10 mouse cellular contexts compared by ENCODE assay signal in genomic region chr13:70636706-70637105, GRCm38 (mm10). TPM values are rescaled to one million over a fixed set of nuclear protein-coding genes. Genes with fewer than 3 reads are reported as not detected.
DNase-seq lines count a peak whose midpoint lies in the region; ATAC-seq and TF ChIP-seq lines count a peak whose summit lies in the region.
"Had no signal": no experiment of that assay in that cellular context is flagged by ENCODE, and none has a peak within 500 bp of the region (broad histone marks: within the 10 kb centered on the region; RNA-seq: fewer than 3 reads in every experiment).

No protein-coding gene starts in this region.

- H3K9ac ChIP-seq in forebrain, embryonic 15.5 days (replicated peaks): peak overlapping the region; percentile 80
- H3K9ac ChIP-seq in liver, postnatal 0 days (replicated peaks): peak overlapping the region; percentile 90

- peak overlapping the region; percentile 74 for H3K4me2 ChIP-seq in forebrain, embryonic 15.5 days (replicated peaks)
- H3K4me2 ChIP-seq in liver, postnatal 0 days (ENCODE audit: low read depth, low read length): peak overlapping the region; percentile 89

- WGBS in heart, embryonic 10.5 days: 24% methylated on average over 10 of the region's 10 CpGs
- 30% methylated on average over 10 of the region's 10 CpGs for WGBS in forebrain, embryonic 15.5 days
- 13% methylated on average over 10 of the region's 10 CpGs for whole genome bisulfite sequencing in liver, postnatal 0 days (ENCODE audit: insufficient replicate concordance)

- no peaks in the 10 kb centered on the region for H3K36me3 ChIP-seq in heart, embryonic 10.5 days
- peaks cover 3% of the 10 kb centered on the region; the same call in 1 of the 2 replicates for H3K36me3 ChIP-seq in E14TG2a.4 (ENCODE audit: insufficient read depth, low read length)
- no peaks in the 10 kb centered on the region for H3K36me3 ChIP-seq in forebrain, embryonic 15.5 days
- no peaks in the 10 kb centered on the region for H3K36me3 ChIP-seq in liver, postnatal 0 days (replicated peaks; ENCODE audit: insufficient read depth, low read length)

- no peaks in the 10 kb centered on the region for H3K27me3 ChIP-seq in heart, embryonic 10.5 days (ENCODE audit: insufficient read depth, poor library complexity, severe bottlenecking)
- no peaks in the 10 kb centered on the region for H3K27me3 ChIP-seq in E14TG2a.4 (ENCODE audit: insufficient read depth, low read length)
- no peaks in the 10 kb centered on the region for H3K27me3 ChIP-seq in forebrain, embryonic 15.5 days
- H3K27me3 ChIP-seq in liver, postnatal 0 days (ENCODE audit: insufficient read depth, low read length): no peaks in the 10 kb centered on the region
- H3K27me3 ChIP-seq: Patski had no signal

- TF ChIP-seq EP300 in liver, postnatal 0 days (IDR thresholded peaks at IDR 0.05; ENCODE audit: low read depth): no peak

- peaks cover 23% of the 10 kb centered on the region for H3K4me1 ChIP-seq in heart, embryonic 10.5 days
- H3K4me1 ChIP-seq in E14TG2a.4 (replicated peaks; ENCODE audit: low read depth, low read length): peaks cover 52% of the 10 kb centered on the region
- peaks cover 27% of the 10 kb centered on the region for H3K4me1 ChIP-seq in forebrain, embryonic 15.5 days
- H3K4me1 ChIP-seq in liver, postnatal 0 days (ENCODE audit: insufficient read depth): peaks cover 11% of the 10 kb centered on the region

- peak overlapping the region; percentile 97 for H3K4me3 ChIP-seq in heart, embryonic 10.5 days
- peak overlapping the region; percentile 89 for H3K4me3 ChIP-seq in E14TG2a.4 (replicated peaks; ENCODE audit: low read length)
- H3K4me3 ChIP-seq in forebrain, embryonic 15.5 days: peak overlapping the region; percentile 74
- H3K4me3 ChIP-seq in liver, postnatal 0 days (ENCODE audit: low read depth, low read length): peak overlapping the region; percentile 87

- peak; percentile 47 for DNase-seq in heart, embryonic 10.5 days (ENCODE audit: low spot score)
- no peak for DNase-seq in heart, postnatal 14 days
- peak; percentile 10 for DNase-seq in liver, postnatal 0 days
- no peak for DNase-seq in Muller cell, postnatal 12 days (ENCODE audit: inconsistent ontology term)
- no peak for DNase-seq in right cerebral cortex, postnatal 14 days
- DNase-seq in layer of hippocampus, adult 11-12 months (ENCODE audit: low spot score): no peak
- DNase-seq: kidney, adult 18-20 months had no signal

- intact Hi-C loops in heart, postnatal 14 days (cut with DNase I): no loop called here

- H3K27ac ChIP-seq in heart, embryonic 10.5 days: peak overlapping the region; percentile 96
- H3K27ac ChIP-seq in forebrain, embryonic 15.5 days (replicated peaks): no peak overlapping the region
- H3K27ac ChIP-seq in liver, postnatal 0 days (ENCODE audit: low read depth): no peak overlapping the region

- TF ChIP-seq CTCF in E14TG2a.4 (conservative IDR thresholded peaks at IDR 0.05; ENCODE audit: low read length): no peak
- TF ChIP-seq CTCF in liver, postnatal 0 days (IDR thresholded peaks at IDR 0.05; ENCODE audit: low read depth): no peak

- ATAC-seq in forebrain, embryonic 15.5 days (replicated peaks): no peak
- no peak for ATAC-seq in liver, postnatal 0 days

- no peaks in the 10 kb centered on the region for H3K9me3 ChIP-seq in heart, embryonic 10.5 days
- H3K9me3 ChIP-seq in E14TG2a.4 (ENCODE audit: low read length): no peaks in the 10 kb centered on the region
- no peaks in the 10 kb centered on the region for H3K9me3 ChIP-seq in forebrain, embryonic 15.5 days
- H3K9me3 ChIP-seq in liver, postnatal 0 days (ENCODE audit: low read length): no peaks in the 10 kb centered on the region

RNA-seq across cellular contexts. Expression of gene Ice1, which starts 0.7 kb away (rescaled TPM):
- 16.8 and 20.3 TPM in 2 replicates for polyA plus RNA-seq in heart, embryonic 10.5 days (2016; fragmentation: Nextera tagmentation; extraction: Ambion mirVana)
- 10 to 100 TPM; 30.3 to 32.7 TPM for total RNA-seq in heart, postnatal 14 days (2021)
- polyA plus RNA-seq in forebrain, embryonic 15.5 days (2015; fragmentation: Nextera tagmentation; extraction: Ambion mirVana): 31.3 and 31.4 TPM in 2 replicates
- 3.4 and 3.7 TPM in 2 replicates for polyA plus RNA-seq in liver, postnatal 0 days (2015; fragmentation: Nextera tagmentation; extraction: Ambion mirVana)

Comparison
In these comparisons a context has a peak if more than half of its experiments do, and no peak if none do; other contexts are left out.
1. DNase-seq: peak in heart, embryonic 10.5 days (single experiment) and liver, postnatal 0 days (single experiment); none in heart, postnatal 14 days (0 of 2), Muller cell, postnatal 12 days (single experiment), right cerebral cortex, postnatal 14 days (single experiment) and layer of hippocampus, adult 11-12 months (single experiment).
2. Peak in every context shown above with its lines, with median percentiles within 50 percentile points of each other: H3K4me3 ChIP-seq.